Mouse (Mus musculus): ENCODE measurements around the gene Zfp446.

- TF ChIP-seq CTCF (IDR thresholded peaks at IDR 0.05) (peak; percentile 47), EP300 (IDR thresholded peaks at IDR 0.05) (no peak)
Measured at GRCm38 (mm10) chr7:13024805-13025204, 47.2 kb downstream of the Zfp446 start.

Data from lung, postnatal 0 days (tissue).